Mouse (Mus musculus): ENCODE measurements around the gene Bmper. TPM values are rescaled to one million over a fixed set of nuclear protein-coding genes. Genes with fewer than 3 reads are reported as not detected.

Gene Bmper
- total and polyA plus RNA-seq, 2 experiments from 2014 or later, result 3.9 to 4.5 TPM

DNA sequence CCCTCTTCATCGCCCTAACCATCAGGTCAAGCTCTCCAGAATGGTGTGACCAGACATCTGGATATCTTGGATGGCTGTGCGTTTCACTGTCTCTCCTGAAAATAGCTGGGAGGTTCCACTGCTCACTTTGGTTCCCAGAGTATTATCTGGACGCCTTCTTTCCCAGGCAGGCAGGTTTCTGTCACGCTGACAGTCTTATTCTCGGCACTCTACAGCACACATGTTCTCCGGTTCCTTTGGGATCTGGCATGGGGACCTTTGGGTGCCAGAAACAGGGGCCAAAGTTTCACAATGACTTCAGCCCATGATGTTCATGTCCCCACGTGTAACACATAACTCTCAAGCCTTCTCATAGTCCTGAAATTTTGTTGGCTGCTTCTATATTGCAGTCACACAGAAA is 173.3 kb downstream of the Bmper start:
- peak; percentile 30 for DNase-seq (ENCODE audit: low spot score)
- no peak for TF ChIP-seq CTCF (IDR thresholded peaks at IDR 0.05; ENCODE audit: low read depth)
- TF ChIP-seq EP300 (IDR thresholded peaks at IDR 0.05; ENCODE audit: low read depth), result no peak
- WGBS, result 25% methylated on average over 7 of the region's 7 CpGs
- Histone ChIP-seq H3K4me3 (ENCODE audit: low read depth, low read length) (no peak overlapping the region), H3K27me3 (ENCODE audit: control insufficient read depth, insufficient read depth, low read length) (no peaks in the 10 kb centered on the region), H3K4me1 (ENCODE audit: control insufficient read depth, insufficient read depth) (peaks cover 7% of the 10 kb centered on the region), H3K4me2 (ENCODE audit: low read depth, low read length) (no peak overlapping the region), H3K9ac (replicated peaks; ENCODE audit: low read depth, low read length) (no peak overlapping the region), H3K27ac (ENCODE audit: low read depth) (peak overlapping the region; percentile 71), H3K9me3 (replicated peaks; ENCODE audit: control insufficient read depth, low read length) (no peaks in the 10 kb centered on the region), H3K36me3 (replicated peaks; ENCODE audit: control insufficient read depth, insufficient read depth, low read length) (no peaks in the 10 kb centered on the region)
- ATAC-seq (ENCODE audit: insufficient read depth, low read depth), result peak; percentile 47

DNA sequence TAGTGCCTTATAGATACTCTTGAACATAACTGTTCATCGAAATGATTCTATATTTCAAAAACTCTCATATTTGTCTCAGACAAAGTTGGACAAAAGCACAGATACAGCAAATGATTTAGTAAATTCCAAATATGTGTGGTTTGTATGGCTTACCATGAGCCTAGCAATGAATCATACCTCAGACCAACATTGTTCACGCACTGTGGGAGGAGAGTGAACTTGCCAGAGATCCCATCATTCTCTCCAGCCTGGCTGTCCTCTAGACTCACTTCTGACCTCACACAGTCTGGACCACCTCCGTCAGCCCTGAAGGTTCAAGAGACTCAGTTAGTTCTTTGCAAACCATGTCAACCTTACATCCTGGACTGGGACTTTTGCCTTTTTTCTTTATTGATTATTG is 175.0 kb downstream of the Bmper start:
- Histone ChIP-seq H3K4me1 (ENCODE audit: control insufficient read depth, insufficient read depth) (peaks cover 10% of the 10 kb centered on the region), H3K4me3 (ENCODE audit: low read depth, low read length) (no peak overlapping the region), H3K27ac (ENCODE audit: low read depth) (no peak overlapping the region), H3K9ac (replicated peaks; ENCODE audit: low read depth, low read length) (no peak overlapping the region), H3K27me3 (ENCODE audit: control insufficient read depth, insufficient read depth, low read length) (no peaks in the 10 kb centered on the region), H3K4me2 (ENCODE audit: low read depth, low read length) (no peak overlapping the region), H3K9me3 (replicated peaks; ENCODE audit: control insufficient read depth, low read length) (no peaks in the 10 kb centered on the region), H3K36me3 (replicated peaks; ENCODE audit: control insufficient read depth, insufficient read depth, low read length) (no peaks in the 10 kb centered on the region)
- no peak for ATAC-seq (ENCODE audit: insufficient read depth, low read depth)
- DNase-seq (ENCODE audit: low spot score), result no peak
- 97% methylated on average over 3 of the region's 3 CpGs for WGBS
- TF ChIP-seq CTCF (IDR thresholded peaks at IDR 0.05; ENCODE audit: low read depth), result no peak
- no peak for TF ChIP-seq EP300 (IDR thresholded peaks at IDR 0.05; ENCODE audit: low read depth)

DNA sequence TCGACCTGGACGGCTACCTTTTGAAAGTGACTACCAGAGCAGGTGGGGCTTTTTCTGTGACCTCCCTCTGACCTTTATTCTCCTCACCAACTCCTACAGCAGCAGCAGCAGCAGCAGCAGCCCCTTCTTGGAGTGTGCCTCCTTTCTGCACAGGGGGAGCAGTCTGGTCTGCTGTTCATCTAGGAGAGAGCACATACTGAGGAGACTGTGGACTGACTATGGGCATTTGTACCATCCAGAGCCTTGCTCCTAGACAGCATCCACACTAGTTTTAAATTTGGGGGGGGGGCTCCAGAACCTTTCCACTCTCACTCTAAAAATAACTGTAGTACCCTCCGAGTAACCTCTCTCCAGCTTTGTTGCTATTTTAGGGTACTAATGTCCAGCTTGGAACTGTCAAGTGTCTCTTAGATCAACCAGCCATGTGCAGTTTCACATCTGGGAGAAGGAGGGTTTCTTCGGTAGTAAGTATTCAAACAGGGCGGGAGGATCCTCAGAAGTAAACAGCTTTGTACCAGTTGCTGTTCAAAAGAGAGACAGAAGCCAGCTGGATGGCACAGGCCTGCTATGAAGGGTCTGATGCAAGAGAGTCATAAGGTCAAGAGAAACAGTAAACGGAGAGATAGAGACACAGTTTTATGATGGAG is 176.9 kb downstream of the Bmper start:
- 32% methylated on average over 6 of the region's 6 CpGs for WGBS
- peak; percentile 51 for DNase-seq (ENCODE audit: low spot score)
- Histone ChIP-seq H3K4me2 (ENCODE audit: low read depth, low read length) (no peak overlapping the region), H3K4me1 (ENCODE audit: control insufficient read depth, insufficient read depth) (peaks cover 10% of the 10 kb centered on the region), H3K36me3 (replicated peaks; ENCODE audit: control insufficient read depth, insufficient read depth, low read length) (no peaks in the 10 kb centered on the region), H3K9ac (replicated peaks; ENCODE audit: low read depth, low read length) (no peak overlapping the region), H3K4me3 (ENCODE audit: low read depth, low read length) (no peak overlapping the region), H3K9me3 (replicated peaks; ENCODE audit: control insufficient read depth, low read length) (no peaks in the 10 kb centered on the region), H3K27me3 (ENCODE audit: control insufficient read depth, insufficient read depth, low read length) (no peaks in the 10 kb centered on the region), H3K27ac (ENCODE audit: low read depth) (peak overlapping the region; percentile 79)
- ATAC-seq (ENCODE audit: insufficient read depth, low read depth), result peak; percentile 40
- no peak for TF ChIP-seq EP300 (IDR thresholded peaks at IDR 0.05; ENCODE audit: low read depth)
- no peak for TF ChIP-seq CTCF (IDR thresholded peaks at IDR 0.05; ENCODE audit: low read depth)

DNA sequence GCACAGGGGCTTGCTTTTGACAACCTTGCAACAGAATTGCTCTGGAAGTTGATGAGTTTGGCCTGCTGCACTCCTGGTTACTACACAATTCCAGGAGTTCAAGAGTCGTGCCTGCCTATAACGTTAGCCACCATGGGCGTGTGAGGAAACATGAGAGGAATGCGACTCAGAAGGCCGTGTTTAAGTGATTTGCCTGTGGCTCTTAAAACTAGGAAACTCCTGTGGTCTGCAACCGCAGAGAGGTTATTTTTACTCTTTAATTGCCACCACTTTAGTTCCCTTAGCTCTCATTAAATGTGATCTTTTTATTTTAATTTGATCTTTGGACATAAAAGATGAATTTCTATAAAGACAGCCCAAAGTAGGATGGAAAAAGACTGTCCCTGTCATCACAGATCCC is 184.5 kb downstream of the Bmper start:
- no peaks in the 10 kb centered on the region for H3K36me3 ChIP-seq (replicated peaks; ENCODE audit: control insufficient read depth, insufficient read depth, low read length)
- no peaks in the 10 kb centered on the region for H3K9me3 ChIP-seq (replicated peaks; ENCODE audit: control insufficient read depth, low read length)
- DNase-seq (ENCODE audit: low spot score), result no peak
- H3K9ac ChIP-seq (replicated peaks; ENCODE audit: low read depth, low read length), result no peak overlapping the region
- no peak overlapping the region for H3K4me2 ChIP-seq (ENCODE audit: low read depth, low read length)
- no peak for ATAC-seq (ENCODE audit: insufficient read depth, low read depth)
- no peak overlapping the region for H3K27ac ChIP-seq (ENCODE audit: low read depth)
- 32% methylated on average over 6 of the region's 6 CpGs for WGBS
- peaks cover 8% of the 10 kb centered on the region for H3K4me1 ChIP-seq (ENCODE audit: control insufficient read depth, insufficient read depth)
- H3K27me3 ChIP-seq (ENCODE audit: control insufficient read depth, insufficient read depth, low read length), result no peaks in the 10 kb centered on the region
- no peak for TF ChIP-seq CTCF (IDR thresholded peaks at IDR 0.05; ENCODE audit: low read depth)
- no peak for TF ChIP-seq EP300 (IDR thresholded peaks at IDR 0.05; ENCODE audit: low read depth)
- no peak overlapping the region for H3K4me3 ChIP-seq (ENCODE audit: low read depth, low read length)

DNA sequence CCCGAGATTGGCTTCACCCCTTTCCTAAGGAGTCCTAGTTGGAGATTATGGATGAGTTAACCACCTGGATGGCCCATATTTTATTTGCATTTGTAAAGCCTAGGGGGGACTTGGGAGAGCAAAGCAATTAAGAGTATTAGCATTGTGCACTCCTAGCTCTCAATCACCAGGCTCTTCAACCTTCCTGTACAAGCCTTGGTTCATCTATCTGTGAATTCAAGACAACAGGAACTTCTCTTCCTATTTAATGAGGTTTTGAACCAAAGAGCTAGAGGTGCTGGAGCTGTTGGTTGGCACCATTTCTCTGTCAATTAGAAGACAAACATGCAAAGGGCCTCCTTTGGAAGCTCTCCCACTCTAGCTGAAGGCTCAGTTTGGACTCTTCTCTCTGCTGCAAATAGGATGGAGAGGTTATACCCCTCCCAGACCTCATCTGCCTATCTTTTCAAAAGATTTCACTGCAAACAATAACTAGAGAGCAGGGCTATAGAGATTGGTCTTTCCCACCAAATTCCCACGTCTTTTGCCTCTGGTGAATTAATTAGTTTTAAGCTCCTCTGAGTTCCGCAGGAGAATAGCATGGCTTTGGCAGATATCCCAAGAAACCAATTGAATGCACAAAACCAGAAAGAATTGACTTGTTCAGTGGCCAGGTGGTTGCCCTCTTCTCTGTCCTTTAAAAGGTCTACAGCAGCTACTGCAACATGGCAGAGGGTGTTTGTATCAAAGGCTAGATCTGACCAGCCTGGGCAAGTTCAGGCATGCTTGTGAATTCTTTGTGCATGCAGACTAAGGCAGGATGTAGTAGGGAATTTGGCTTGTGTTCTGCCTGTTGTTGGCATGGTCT is 185.3 kb downstream of the Bmper start:
- ATAC-seq (ENCODE audit: insufficient read depth, low read depth) (no peak), DNase-seq (ENCODE audit: low spot score) (no peak)
- Histone ChIP-seq H3K27ac (ENCODE audit: low read depth) (no peak overlapping the region), H3K36me3 (replicated peaks; ENCODE audit: control insufficient read depth, insufficient read depth, low read length) (no peaks in the 10 kb centered on the region), H3K4me3 (ENCODE audit: low read depth, low read length) (no peak overlapping the region), H3K27me3 (ENCODE audit: control insufficient read depth, insufficient read depth, low read length) (no peaks in the 10 kb centered on the region), H3K9ac (replicated peaks; ENCODE audit: low read depth, low read length) (no peak overlapping the region), H3K4me2 (ENCODE audit: low read depth, low read length) (no peak overlapping the region), H3K4me1 (ENCODE audit: control insufficient read depth, insufficient read depth) (peaks cover 5% of the 10 kb centered on the region), H3K9me3 (replicated peaks; ENCODE audit: control insufficient read depth, low read length) (no peaks in the 10 kb centered on the region)
- TF ChIP-seq EP300 (IDR thresholded peaks at IDR 0.05; ENCODE audit: low read depth), result no peak
- no peak for TF ChIP-seq CTCF (IDR thresholded peaks at IDR 0.05; ENCODE audit: low read depth)
- 81% methylated on average over 3 of the region's 3 CpGs for WGBS
